Mouse (Mus musculus) ES-E14 (cell line): Measurements from ENCODE around the gene Golga2.

Experiments
- MAFK ChIP-seq: IDR thresholded peaks from 2 replicates; pipeline ENCODE4 v1.6.1; 2014; ENCODE audit warnings: mild to moderate bottlenecking, low read depth, low read length, inconsistent platforms; ENCODE audit not compliant: insufficient read depth
- ZC3H11A ChIP-seq: IDR thresholded peaks from 2 replicates; pipeline ENCODE4 v1.6.1; 2012; ENCODE audit warnings: low read depth, mild to moderate bottlenecking, inconsistent platforms, low read length, borderline replicate concordance
- ZNF384 ChIP-seq: IDR thresholded peaks from 2 replicates; pipeline ENCODE4 v1.6.1; 2012; ENCODE audit warnings: low read depth, low read length, inconsistent platforms

- no peak for TF ChIP-seq ZC3H11A
- no peak for TF ChIP-seq ZNF384
- no peak for TF ChIP-seq MAFK
Observed at GRCm38 (mm10) chr2:32342039-32342438, 54.9 kb downstream of the Golga2 start.
